Mouse (Mus musculus) erythroblast, embryonic 14.5 days (primary cell): Measurements from ENCODE around the gene Canx.

Experiments used
- GATA1 ChIP-seq: IDR thresholded peaks from 2 replicates; pipeline ENCODE4 v1.6.1; 2012; ENCODE audit warnings: low read length, inconsistent platforms, mixed read lengths
- TAL1 ChIP-seq: IDR thresholded peaks from 3 replicates; pipeline ENCODE4 v1.6.1; 2012; ENCODE audit warnings: low read length, inconsistent platforms, mixed read lengths

DNA sequence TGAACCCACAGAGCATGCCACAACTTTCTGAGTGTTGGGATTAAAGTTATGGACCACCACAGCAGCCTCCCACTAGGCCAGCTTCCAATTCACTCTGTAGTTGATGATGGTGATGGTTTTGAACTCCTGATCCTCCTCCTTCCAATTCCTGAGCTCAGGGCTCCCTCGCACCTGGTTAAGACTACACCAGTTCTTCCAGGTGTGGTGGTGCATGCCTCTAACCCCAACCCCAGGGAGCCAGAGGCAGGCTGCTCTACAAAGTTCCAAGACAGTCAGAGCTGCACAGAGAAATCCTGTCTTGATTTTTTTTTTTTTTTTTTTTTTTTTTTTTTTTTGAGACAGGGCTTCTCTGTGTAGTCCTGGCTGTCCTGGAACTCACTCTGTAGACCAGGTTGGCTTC, 48.1 kb upstream of the Canx start:
- TF ChIP-seq GATA1, result no peak
- TF ChIP-seq TAL1, result no peak
